Mouse (Mus musculus) liver, embryonic 14.5 days (tissue): Measurements from ENCODE around the gene Med13l.

Experiments
- CTCF ChIP-seq: IDR thresholded peaks from 2 replicates; pipeline ENCODE4 v1.5.1; 2016; ENCODE audit warnings: antibody characterized with exemption, low read depth, control low read depth
- EP300 ChIP-seq: IDR thresholded peaks from 2 replicates; pipeline ENCODE4 v1.6.1; 2016; ENCODE audit warnings: antibody characterized with exemption, low read depth

DNA sequence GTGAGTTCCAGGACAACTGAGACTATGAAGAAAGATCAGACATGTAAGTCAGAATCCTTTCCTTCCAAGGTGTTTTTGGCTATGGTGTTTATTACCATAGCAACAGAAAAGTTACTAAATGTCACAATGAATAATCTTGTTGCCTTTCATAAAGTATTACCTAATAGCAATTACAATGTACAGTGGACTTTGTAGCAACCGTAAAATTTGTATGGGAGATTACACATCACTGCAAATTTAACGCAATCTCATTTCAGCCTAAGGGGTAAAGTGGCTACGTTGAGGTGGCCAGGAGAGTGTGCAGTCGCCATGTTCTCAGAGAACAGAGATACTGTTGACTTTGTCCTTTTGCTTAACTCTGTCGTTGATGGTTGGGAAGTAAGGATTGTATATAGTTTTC is 61.9 kb downstream of the Med13l start:
- TF ChIP-seq EP300 (no peak), CTCF (no peak)
